Mouse (Mus musculus) brain, adult 2 months (tissue): ENCODE results near the gene St8sia6.
"Not testable (repeated sequence)": the region's sequence is repeated elsewhere in the genome, so short reads cannot be mapped to it uniquely, and the experiment has no call there.

Experiments
- DNase-seq: peaks from one replicate; pipeline ENCODE4 v3.0.0; 2011; ENCODE audit warnings: low read depth, low spot score

The St8sia6 gene

DNA sequence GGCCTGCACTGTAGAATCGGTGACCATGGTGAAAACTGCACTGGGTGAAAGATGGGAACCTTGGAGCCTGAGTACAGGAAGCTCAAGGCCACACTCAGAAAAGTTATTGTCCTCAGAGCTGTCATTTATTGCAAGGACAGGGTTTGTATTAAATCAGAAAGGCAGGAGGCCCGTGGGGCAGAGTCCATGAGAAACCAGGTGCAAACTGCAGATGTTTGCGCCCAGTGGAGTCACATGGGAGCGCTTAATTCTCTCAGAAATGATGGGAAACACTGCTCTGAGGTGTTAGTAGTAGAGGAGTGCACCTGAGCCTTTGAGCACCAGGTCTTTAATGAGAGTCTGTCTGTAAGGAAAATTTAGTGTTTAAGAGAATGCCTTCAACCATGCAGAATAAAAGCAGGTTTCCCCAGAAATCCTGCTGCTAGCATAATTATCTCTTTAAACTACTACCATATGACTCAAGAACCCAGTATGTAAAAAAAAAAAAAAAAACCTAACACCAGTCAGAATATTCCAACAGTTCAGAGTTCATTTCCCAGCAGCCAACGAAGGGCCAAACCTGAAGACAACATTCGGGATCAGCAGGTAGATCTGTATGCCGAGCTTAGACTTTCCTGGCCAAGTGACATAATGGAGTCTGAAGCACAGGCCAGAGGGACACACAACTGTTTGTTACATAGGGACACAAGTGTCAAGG is 163.6 kb downstream of the St8sia6 start:
- no peak for DNase-seq

DNA sequence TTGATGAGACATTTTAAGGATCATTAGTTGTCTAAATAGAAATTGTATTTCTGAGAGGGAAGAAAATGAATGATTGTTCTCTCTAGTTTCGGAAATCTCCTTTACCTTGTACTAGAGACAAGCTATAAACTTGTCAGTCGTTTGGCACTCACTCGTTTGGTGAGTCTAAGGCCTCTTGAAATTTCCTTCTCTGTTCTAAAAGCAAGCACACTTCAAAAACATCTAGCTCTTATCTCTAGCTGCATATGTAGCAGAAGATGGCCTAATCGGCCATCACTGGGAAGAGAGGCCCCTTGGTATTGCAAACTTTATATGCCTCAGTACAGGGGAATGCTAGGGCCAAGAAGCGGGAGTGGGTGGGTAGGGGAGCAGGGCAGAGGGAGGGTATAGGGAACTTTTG is 190.2 kb downstream of the St8sia6 start:
- not testable (repeated sequence) for DNase-seq

DNA sequence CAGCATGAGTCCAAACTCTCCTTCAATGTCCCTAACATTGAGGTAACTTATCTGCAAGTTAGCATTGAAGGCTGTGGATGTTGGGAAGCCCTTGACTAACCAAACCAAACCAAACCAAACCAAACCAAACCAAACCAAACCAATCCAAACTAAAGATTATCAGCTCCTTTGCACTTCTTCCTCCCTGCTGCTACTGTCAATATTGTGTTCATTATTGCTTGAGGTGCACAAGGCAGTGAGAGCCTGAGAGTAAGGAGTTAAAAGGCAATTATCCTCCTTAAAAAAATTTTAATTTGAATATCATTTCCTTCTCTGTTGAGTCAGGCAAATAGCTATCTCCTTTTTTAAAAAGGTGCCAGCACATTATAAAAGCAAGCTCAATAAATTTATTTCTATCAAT is 190.8 kb downstream of the St8sia6 start:
- no peak for DNase-seq
